Mouse (Mus musculus) heart, adult 2 months (tissue): ENCODE measurements around the gene Lrrfip2. TPM values are rescaled to one million over a fixed set of nuclear protein-coding genes. Genes with fewer than 3 reads are reported as not detected.

ENCODE experiments used
- DNase-seq, 2 experiments: peaks; one replicate each; pipeline ENCODE4 v3.0.0; 2021
- H3K27ac ChIP-seq: fragments of 200-600 bp; 2 replicates; pipeline ENCODE4 v1.8.1; 2022
- H3K27me3 ChIP-seq: fragments of 200-500 bp; 2 replicates; pipeline ENCODE4 v1.6.1; 2012; ENCODE audit warnings: mild to moderate bottlenecking, low read length, inconsistent platforms, mixed read lengths; ENCODE audit not compliant: control insufficient read depth, insufficient read depth
- H3K36me3 ChIP-seq: fragments of 200-500 bp; 2 replicates; pipeline ENCODE4 v1.6.1; 2012; ENCODE audit warnings: low read length, inconsistent platforms; ENCODE audit not compliant: control insufficient read depth, insufficient read depth
- H3K4me1 ChIP-seq: fragments of 200-500 bp; 2 replicates; pipeline ENCODE4 v1.6.1; 2011; ENCODE audit warnings: low read length; ENCODE audit not compliant: control insufficient read depth, insufficient read depth
- H3K4me3 ChIP-seq: fragments of 200-600 bp; 2 replicates; pipeline ENCODE4 v1.8.1; 2022
- H3K79me2 ChIP-seq: fragments of 200-500 bp; replicated peaks from 2 replicates; pipeline ENCODE4 v1.6.1; 2012; ENCODE audit warnings: mild to moderate bottlenecking, inconsistent platforms, low read length, moderate library complexity, mixed read lengths; ENCODE audit not compliant: control insufficient read depth, insufficient read depth
- H3K9ac ChIP-seq: fragments of 200-500 bp; 2 replicates; pipeline ENCODE4 v1.6.1; 2012; ENCODE audit warnings: low read depth, mild to moderate bottlenecking, control low read depth, inconsistent platforms, low read length, mixed read lengths
- CTCF ChIP-seq: fragments of 200-600 bp; IDR thresholded peaks from 2 replicates; pipeline ENCODE4 v1.8.1; 2022; ENCODE audit warnings: antibody characterized with exemption, mild to moderate bottlenecking, moderate library complexity
- EP300 ChIP-seq: fragments of 200-500 bp; IDR thresholded peaks from 2 replicates; pipeline ENCODE4 v1.6.1; 2011; ENCODE audit warnings: low read depth, low read length, control low read depth; ENCODE audit not compliant: insufficient read depth
- POLR2A ChIP-seq: fragments of 200-500 bp; IDR thresholded peaks from 2 replicates; pipeline ENCODE4 v1.6.1; 2011; ENCODE audit warnings: mild to moderate bottlenecking, low read depth, low read length, control low read depth; ENCODE audit not compliant: insufficient read depth
- WGBS: fragments of 180-500 bp; shearing (Covaris S2); methylation state at CpG from one replicate; pipeline ENCODE4 v1.1.7; 2018; 5-methylcytosine and 5-hydroxymethylcytosine counted together
- intact Hi-C: fragments of 180-260 bp; cut with DNase I; formaldehyde crosslinking; loops from one replicate; pipeline ENCODE4 v1.15.1; 2025
- polyA plus RNA-seq: library from polyadenylated mRNA; depleted of rRNA; stranded (reverse); fragments of >200 nt; gene quantifications from 2 replicates; pipeline ENCODE4 v1.2.3, GENCODE M21; 2012
- total RNA-seq, 2 experiments: library from RNA; stranded (reverse); gene quantifications; 2 replicates each; pipeline ENCODE4 v1.2.3; 2021

Gene Lrrfip2
- total and polyA plus RNA-seq, 3 experiments: 33.5 to 84.1 (median 83.6) TPM

DNA sequence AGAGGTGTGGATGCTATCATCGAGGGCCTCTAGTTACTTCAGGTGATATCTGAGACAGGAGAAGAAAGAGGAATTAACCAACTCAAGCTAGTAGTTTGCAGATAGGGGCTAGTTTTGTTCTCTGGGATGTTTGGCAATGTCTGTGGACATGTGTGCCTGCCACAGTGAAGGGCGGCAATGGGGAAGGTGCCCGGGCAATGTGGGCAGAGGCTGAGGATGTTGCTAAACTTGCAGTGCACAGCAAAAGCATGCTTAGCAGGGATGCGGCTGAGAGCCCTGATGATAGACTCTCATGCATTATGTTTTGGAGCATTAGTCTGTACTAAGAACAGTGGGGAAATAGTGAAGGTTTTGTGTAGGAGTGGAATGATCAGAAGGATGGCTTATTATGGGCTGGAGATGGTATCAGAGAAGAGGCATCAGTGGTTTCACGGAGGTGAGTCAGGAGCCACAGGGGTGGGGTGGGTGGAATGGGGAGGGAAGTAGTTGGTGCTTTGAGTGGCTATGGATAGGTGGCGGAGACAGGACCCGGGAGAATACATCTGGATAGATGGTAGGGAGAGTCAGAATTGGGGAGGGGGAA is 28.9 kb downstream of the Lrrfip2 start:
- peak in 1 of 2 experiments; percentile 42 for DNase-seq
- 59% methylated on average over 7 of the region's 7 CpGs for WGBS

DNA sequence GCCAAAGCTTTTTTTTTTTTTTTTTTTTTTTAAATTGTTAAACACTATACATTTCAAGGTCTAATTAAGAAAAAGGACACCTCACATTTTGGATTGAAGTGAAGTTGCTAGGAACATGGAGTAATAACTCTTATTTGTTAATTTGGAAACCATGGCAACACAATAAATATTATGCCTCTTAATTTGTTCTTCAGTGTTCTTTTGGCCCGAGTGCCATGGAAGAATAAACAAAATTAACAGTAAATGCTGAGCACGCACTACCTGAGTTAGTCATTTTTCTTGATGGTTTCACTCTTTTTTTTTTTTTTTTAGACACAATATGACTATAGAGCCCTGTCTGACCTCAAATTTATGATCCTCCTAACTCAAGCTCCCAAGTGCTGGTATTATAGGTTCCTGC is 30.6 kb downstream of the Lrrfip2 start:
- Histone ChIP-seq H3K27ac (peak overlapping the region; percentile 73), H3K4me3 (no peak overlapping the region), H3K9ac (no peak overlapping the region), H3K36me3 (peaks cover 45% of the 10 kb centered on the region), H3K79me2 (peaks cover 2% of the 10 kb centered on the region; the same call in 1 of the 2 replicates), H3K4me1 (peaks cover 34% of the 10 kb centered on the region), H3K27me3 (no peaks in the 10 kb centered on the region)
- WGBS: 53% methylated on average over 2 of the region's 2 CpGs
- DNase-seq: no peak
- TF ChIP-seq POLR2A (no peak), EP300 (no peak), CTCF (no peak)
- intact Hi-C loops: no loop called here

More for the DNA sequence above, 28.9 kb downstream of the Lrrfip2 start:
- TF ChIP-seq EP300 (no peak), CTCF (no peak), POLR2A (no peak)
- Histone ChIP-seq H3K79me2 (no peaks in the 10 kb centered on the region; the same call in 1 of the 2 replicates), H3K36me3 (peaks cover 44% of the 10 kb centered on the region), H3K9ac (0 out of 2 replicates have a peak overlapping the region, but pooled peaks have one; percentile 8), H3K27me3 (no peaks in the 10 kb centered on the region), H3K4me3 (no peak overlapping the region), H3K27ac (peak overlapping the region; percentile 71), H3K4me1 (peaks cover 34% of the 10 kb centered on the region)
- intact Hi-C loops: no loop called here

DNA sequence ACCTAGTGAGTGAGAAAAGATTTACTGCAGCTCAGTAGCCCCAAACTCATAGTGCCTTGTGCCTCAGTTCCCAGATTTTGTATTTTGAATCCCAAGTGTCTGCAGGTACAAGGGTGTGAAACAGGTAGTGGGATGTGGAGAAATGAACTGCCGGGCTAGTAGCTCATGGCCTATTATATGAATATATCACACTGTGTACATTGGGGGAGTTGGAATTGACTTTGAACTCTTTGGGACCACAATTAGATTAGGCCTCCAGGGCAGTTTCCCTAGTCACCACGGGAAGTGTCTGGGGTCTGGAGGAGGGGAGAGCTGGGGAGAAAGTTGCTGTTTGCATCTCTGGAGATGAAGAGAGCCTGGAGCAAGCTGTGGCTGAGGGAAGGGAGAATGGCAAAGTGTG is 31.0 kb downstream of the Lrrfip2 start:
- Histone ChIP-seq H3K27me3 (no peaks in the 10 kb centered on the region), H3K79me2 (peaks cover 2% of the 10 kb centered on the region; the same call in 1 of the 2 replicates), H3K9ac (peak overlapping the region; percentile 1; the same call in 1 of the 2 replicates), H3K4me3 (no peak overlapping the region), H3K4me1 (peaks cover 33% of the 10 kb centered on the region), H3K36me3 (peaks cover 45% of the 10 kb centered on the region), H3K27ac (peak overlapping the region; percentile 73)
- TF ChIP-seq CTCF (no peak), POLR2A (no peak), EP300 (no peak)
- WGBS: 49% methylated on average over 2 of the region's 2 CpGs
- intact Hi-C loops: no loop called here
- no peak for DNase-seq

DNA sequence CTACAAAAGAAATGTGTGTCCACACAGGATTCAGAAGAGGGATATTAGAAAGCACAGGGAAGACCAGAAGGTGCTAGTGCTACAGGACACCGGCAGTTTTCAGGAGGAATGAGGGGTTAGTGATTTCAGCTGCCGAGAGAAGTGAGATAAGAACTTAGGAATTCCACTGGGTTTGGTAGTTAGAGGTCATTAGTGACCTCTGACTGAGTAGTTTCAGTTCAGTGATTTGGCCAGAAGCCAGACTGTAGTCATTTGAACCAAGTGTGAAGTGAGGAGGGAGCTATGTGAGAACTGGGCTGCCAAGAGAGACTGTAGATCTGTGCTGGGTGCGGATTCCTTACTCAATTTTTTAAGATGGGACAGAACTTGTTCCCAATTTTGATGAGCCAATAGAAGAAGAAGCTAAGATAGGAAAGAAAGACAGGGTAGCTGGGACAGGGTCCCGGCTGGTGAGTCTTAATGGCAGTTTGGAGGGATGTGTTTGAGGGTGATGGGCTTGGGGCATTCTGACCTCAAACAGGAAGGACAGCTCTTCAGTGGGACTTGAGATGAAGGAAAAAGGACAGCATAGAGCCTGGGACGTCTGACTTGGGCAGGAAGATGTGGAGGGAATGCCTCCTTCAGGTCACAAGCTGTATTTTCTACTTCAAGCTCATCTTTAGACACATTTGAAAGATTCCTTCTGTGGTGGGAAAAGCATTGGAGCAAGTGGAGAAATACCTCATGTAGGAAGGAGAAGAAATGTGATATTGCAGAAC is 32.0 kb downstream of the Lrrfip2 start:
- H3K9ac ChIP-seq: no peak overlapping the region; the same call in 1 of the 2 replicates
- H3K36me3 ChIP-seq: peaks cover 44% of the 10 kb centered on the region
- intact Hi-C loops: no loop called here
- TF ChIP-seq POLR2A (peak; percentile 32; the same call in 1 of the 2 replicates), EP300 (0 out of 2 replicates have a peak, but pooled peaks have one; percentile 56), CTCF (peak; percentile 16; the same call in 1 of the 2 replicates)
- 16% methylated on average over 5 of the region's 5 CpGs for WGBS
- H3K27me3 ChIP-seq: no peaks in the 10 kb centered on the region
- H3K4me3 ChIP-seq: no peak overlapping the region
- H3K79me2 ChIP-seq: peaks cover 2% of the 10 kb centered on the region; the same call in 1 of the 2 replicates
- peak in 1 of 2 experiments; percentile 71 for DNase-seq
- H3K4me1 ChIP-seq: peaks cover 33% of the 10 kb centered on the region
- H3K27ac ChIP-seq: peak overlapping the region; percentile 73

DNA sequence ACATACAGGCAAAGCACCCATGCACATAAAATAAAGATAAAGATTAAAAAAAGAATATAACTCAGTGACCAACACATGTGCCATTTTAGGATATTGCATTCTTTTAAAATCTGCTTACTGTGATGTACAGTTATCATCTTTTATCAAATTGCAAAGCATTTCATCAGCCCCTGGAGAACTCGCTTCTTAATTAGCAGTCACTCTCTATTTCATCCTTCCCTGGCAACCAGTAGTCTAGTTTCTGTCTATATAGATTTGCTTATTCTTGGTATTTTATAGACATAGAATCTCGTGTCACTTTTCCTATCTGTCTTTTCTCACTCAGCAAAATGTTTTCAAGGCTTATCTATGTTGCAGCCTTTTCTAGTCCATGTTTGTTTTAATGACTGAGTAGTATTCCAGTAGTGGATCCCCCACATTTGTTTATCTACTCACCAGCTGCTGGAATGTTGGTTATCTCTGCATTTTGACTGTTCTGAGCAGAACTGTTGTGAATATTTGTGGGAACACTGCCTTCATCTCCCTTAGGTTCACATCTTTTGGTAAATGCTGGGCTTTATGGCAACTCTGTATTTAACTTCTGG is 35.0 kb downstream of the Lrrfip2 start:
- WGBS: 63% methylated on average over 2 of the region's 2 CpGs
- no peak for DNase-seq
- H3K27me3 ChIP-seq: no peaks in the 10 kb centered on the region
- H3K4me1 ChIP-seq: peaks cover 18% of the 10 kb centered on the region
- H3K9ac ChIP-seq: no peak overlapping the region
- no peak overlapping the region for H3K27ac ChIP-seq
- no peak overlapping the region for H3K4me3 ChIP-seq
- intact Hi-C loops: loop anchor here (5.0 kb wide), 1 partner anchor 35 kb away; the partner anchor contains the start of gene Lrrfip2
- no peak for TF ChIP-seq POLR2A
- no peak for TF ChIP-seq EP300
- TF ChIP-seq CTCF: no peak
- peaks cover 25% of the 10 kb centered on the region for H3K36me3 ChIP-seq
- peaks cover 4% of the 10 kb centered on the region for H3K79me2 ChIP-seq
